Mouse (Mus musculus) brain, embryonic 14.5 days (tissue): ENCODE results near the gene Glis3.

ENCODE experiments used
- CTCF ChIP-seq: fragments of 200-500 bp; IDR thresholded peaks from 2 replicates; pipeline ENCODE4 v1.5.1; 2012; ENCODE audit warnings: inconsistent platforms, mild to moderate bottlenecking, moderate library complexity, borderline replicate concordance; ENCODE audit not compliant: insufficient read depth, insufficient read length; ENCODE audit errors: extremely low read depth
- POLR2A ChIP-seq: fragments of 200-500 bp; IDR thresholded peaks from 2 replicates; pipeline ENCODE4 v1.6.1; 2012; ENCODE audit warnings: mild to moderate bottlenecking, inconsistent platforms, borderline replicate concordance; ENCODE audit not compliant: poor library complexity, insufficient read depth, insufficient read length, severe bottlenecking; ENCODE audit errors: extremely low read depth

- TF ChIP-seq POLR2A: no peak
- TF ChIP-seq CTCF: no peak
These were observed 452.4 kb downstream of the Glis3 start for GRCm38 (mm10) chr19:28227526-28227925.
